Mouse (Mus musculus): ENCODE results near the gene Tff1.

DNA sequence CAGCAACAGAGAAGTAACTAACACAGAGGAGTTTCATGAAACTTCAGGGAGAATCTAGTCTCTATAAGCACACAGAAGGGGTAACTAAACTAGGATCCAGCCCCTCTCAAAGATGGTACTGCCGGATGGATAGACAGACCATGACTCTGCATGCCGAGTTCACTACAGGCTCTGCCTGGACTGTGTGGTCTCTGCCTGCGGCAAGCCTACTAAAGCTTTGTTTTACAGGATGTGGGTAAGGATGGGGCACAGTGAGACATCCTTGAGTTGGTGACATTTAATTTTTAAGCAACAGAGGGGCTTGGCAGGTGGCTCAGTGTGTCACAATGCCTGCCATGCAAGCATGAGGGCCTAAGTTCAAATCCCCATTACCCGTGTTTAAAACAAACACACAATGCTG lies 11.2 kb upstream of the Tff1 start:
- TF ChIP-seq CTCF (IDR thresholded peaks at IDR 0.05) (no peak), EP300 (IDR thresholded peaks at IDR 0.05) (no peak)

All from lung, postnatal 0 days (tissue).